Mouse (Mus musculus) liver, embryonic 15.5 days (tissue): ENCODE measurements around the gene Bfar. TPM values are rescaled to one million over a fixed set of nuclear protein-coding genes. Genes with fewer than 3 reads are reported as not detected.
"Not testable (repeated sequence)": the region's sequence is repeated elsewhere in the genome, so short reads cannot be mapped to it uniquely, and the experiment has no call there.

Source experiments
- ATAC-seq: fragments of 200-750 bp; cut with Nextera tagmentation; 2 replicates; pipeline ENCODE4 v1.8.0; 2017; ENCODE audit warnings: moderate number of reproducible peaks, mild to moderate bottlenecking, moderate library complexity; ENCODE audit not compliant: insufficient read depth
- H3K27ac ChIP-seq: fragments of 300-500 bp; sonication (generic); replicated peaks from 2 replicates; pipeline ENCODE4 v1.5.1; 2015; ENCODE audit warnings: mild to moderate bottlenecking, inconsistent platforms
- H3K27me3 ChIP-seq: fragments of 300-500 bp; sonication (generic); 2 replicates; pipeline ENCODE4 v1.6.1; 2015; ENCODE audit warnings: mild to moderate bottlenecking, inconsistent platforms
- H3K36me3 ChIP-seq: fragments of 300-500 bp; sonication (generic); replicated peaks from 2 replicates; pipeline ENCODE4 v1.6.1; 2015; ENCODE audit warnings: moderate library complexity, mild to moderate bottlenecking, inconsistent platforms
- H3K4me1 ChIP-seq: fragments of 300-500 bp; sonication (generic); replicated peaks from 2 replicates; pipeline ENCODE4 v1.6.1; 2015; ENCODE audit warnings: inconsistent platforms
- H3K4me2 ChIP-seq: fragments of 300-500 bp; sonication (generic); 2 replicates; pipeline ENCODE4 v1.6.1; 2015; ENCODE audit warnings: moderate library complexity, mild to moderate bottlenecking, inconsistent platforms
- H3K4me3 ChIP-seq: fragments of 300-500 bp; sonication (generic); replicated peaks from 2 replicates; pipeline ENCODE4 v1.5.1; 2015; ENCODE audit warnings: mild to moderate bottlenecking, inconsistent platforms
- H3K9ac ChIP-seq: fragments of 300-500 bp; sonication (generic); 2 replicates; pipeline ENCODE4 v1.6.1; 2015; ENCODE audit warnings: moderate library complexity, mild to moderate bottlenecking, inconsistent platforms
- H3K9me3 ChIP-seq: fragments of 300-500 bp; sonication (generic); replicated peaks from 2 replicates; pipeline ENCODE4 v1.6.1; 2016; ENCODE audit warnings: inconsistent platforms
- WGBS: fragments of 180-500 bp; shearing (Covaris S2); methylation state at CpG from one replicate; pipeline ENCODE4 v1.1.7; 2015; ENCODE audit warnings: mixed read lengths; ENCODE audit not compliant: insufficient replicate concordance; 5-methylcytosine and 5-hydroxymethylcytosine counted together
- polyA plus RNA-seq: library from polyadenylated mRNA; unstranded; fragments of >200 nt; fragmentation: Nextera tagmentation; extraction: Ambion mirVana; gene quantifications from 2 replicates; pipeline ENCODE4 v1.2.1, GENCODE M21; 2015

Bfar gene
- polyA plus RNA-seq, 1 experiment from 2014 or later = 13.4 TPM

DNA sequence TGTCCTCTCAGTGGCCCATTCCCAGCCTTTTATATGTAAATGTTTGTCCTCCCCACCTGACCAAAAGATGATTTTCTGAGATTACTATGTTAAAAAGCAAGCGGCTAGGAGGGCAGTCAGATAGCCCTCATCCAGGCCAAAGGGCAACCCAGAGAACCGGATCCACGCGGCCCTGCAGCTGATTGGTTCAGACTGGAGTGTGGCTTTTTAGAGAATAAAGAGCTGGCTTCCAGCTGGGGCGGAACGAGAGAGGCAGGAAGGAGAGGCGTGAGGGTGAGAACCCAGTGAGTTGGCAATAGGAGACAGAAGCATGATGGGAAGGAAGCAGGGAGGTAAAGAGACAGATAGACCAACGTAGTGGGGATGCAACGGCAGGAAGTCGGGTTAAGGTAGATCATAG, 51.3 kb downstream of the Bfar start:
- H3K4me2 ChIP-seq = no peak overlapping the region
- no peak overlapping the region for H3K27ac ChIP-seq
- H3K9me3 ChIP-seq = no peaks in the 10 kb centered on the region
- no peak overlapping the region for H3K4me3 ChIP-seq
- H3K9ac ChIP-seq = no peak overlapping the region
- 31% methylated on average over 10 of the region's 10 CpGs for WGBS
- ATAC-seq = no peak
- H3K36me3 ChIP-seq = no peaks in the 10 kb centered on the region
- H3K4me1 ChIP-seq = 0 out of 2 replicates have a peak, but pooled peaks cover 4% of the 10 kb centered on the region
- no peaks in the 10 kb centered on the region for H3K27me3 ChIP-seq

DNA sequence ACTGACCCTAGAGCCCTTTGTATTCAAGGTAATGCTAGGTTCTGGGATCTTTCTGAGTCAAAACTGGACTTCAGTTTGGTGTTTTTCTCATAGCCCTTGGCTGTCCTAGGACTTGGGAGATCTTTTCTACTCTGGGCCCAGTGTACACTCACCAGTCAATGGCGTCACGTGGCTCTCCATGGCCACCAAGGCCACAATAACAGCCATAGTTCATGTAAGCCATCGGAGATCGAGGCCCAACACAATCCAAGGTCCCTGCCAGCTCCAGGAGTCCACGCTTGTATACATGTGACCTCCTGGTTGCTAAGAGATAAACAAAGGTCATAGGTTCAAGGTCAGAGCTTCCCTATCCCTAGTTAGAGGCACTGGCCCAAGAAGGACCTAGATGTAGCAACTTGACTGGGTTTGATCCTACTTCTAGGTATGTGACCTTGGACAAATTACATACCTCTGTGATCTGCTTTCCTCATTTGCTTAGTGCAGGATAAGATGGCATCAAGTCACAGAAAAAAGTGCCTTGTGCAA, 56.2 kb downstream of the Bfar start:
- ATAC-seq = no peak
- peaks cover 5% of the 10 kb centered on the region; the same call in 1 of the 2 replicates for H3K27me3 ChIP-seq
- WGBS = 66% methylated on average over 5 of the region's 5 CpGs
- 0 out of 2 replicates have a peak, but pooled peaks cover 7% of the 10 kb centered on the region for H3K4me1 ChIP-seq
- H3K4me2 ChIP-seq = no peak overlapping the region
- no peaks in the 10 kb centered on the region for H3K36me3 ChIP-seq
- no peaks in the 10 kb centered on the region for H3K9me3 ChIP-seq
- no peak overlapping the region for H3K27ac ChIP-seq
- no peak overlapping the region for H3K4me3 ChIP-seq
- H3K9ac ChIP-seq = no peak overlapping the region

DNA sequence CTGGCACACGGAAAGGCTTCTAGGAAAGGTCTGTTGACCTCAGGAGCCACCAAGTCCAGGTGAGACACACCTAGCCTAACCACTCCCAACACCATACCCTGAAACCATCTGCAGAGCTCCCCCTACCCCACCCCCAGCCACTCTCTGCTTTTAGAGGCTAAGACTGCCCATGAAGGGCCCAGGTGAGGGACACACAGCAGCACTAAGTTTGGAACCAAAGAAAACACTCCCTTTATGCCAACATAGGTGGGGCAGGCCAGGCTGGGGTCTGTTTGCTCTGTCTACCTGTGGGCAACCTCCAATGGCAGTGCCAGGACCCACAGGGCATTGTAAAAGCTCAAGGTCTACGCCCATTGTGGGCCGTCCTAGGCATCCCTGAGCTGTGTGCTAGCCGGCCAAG, 57.8 kb downstream of the Bfar start:
- 59% methylated on average over 4 of the region's 4 CpGs for WGBS
- no peak for ATAC-seq
- no peaks in the 10 kb centered on the region for H3K9me3 ChIP-seq
- no peak overlapping the region for H3K9ac ChIP-seq
- no peak overlapping the region for H3K4me2 ChIP-seq
- no peaks in the 10 kb centered on the region for H3K36me3 ChIP-seq
- 0 out of 2 replicates have a peak, but pooled peaks cover 5% of the 10 kb centered on the region for H3K4me1 ChIP-seq
- no peak overlapping the region for H3K27ac ChIP-seq
- no peak overlapping the region for H3K4me3 ChIP-seq
- H3K27me3 ChIP-seq = peaks cover 5% of the 10 kb centered on the region; the same call in 1 of the 2 replicates

DNA sequence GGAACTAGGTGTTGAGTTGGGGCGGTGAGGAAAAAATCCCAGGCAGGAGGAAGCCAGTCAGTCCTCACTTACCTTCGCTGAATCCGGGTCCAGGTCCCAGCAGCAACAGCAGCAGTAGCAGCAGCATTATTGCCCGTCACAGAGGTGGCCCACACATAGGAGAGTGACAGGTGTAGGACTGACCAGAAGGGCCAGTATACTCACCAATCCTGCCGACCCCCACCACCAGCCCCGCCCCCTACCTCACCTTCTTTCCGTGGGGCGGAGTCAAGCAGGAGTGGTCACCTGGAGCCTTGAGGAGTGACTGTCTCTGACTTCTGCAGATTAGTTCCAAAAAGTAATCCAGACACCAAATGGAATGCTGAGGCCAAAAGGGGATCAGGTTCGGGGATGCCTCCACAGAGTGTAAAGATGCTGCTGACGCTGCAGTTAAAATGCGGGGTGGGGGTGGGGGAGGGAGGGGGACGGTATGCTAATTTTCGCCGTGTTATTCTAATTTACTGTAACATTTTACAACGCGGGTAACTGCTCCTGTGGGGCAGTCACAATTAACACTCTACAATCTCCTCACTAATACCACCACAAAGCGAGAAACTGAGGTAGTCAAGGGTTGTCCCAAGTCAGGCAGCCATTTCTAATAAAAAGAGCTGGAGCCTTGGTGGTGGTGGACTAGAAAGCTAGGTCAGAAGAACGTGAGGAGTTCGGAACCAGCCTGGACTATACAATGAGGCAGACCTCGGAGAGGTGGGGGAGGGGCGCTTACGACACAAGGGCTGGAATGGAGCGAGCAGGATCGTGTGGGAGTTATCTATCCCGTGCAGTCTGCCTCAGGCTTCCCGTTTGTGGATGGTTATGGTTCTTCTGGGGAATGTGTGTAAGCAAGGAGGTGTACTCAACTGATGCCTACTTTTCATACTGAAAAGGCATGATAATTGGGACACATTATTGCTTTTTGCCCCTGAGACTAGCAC, 58.9 kb downstream of the Bfar start, which contains the start of gene Pla2g10:
TSS of gene Pla2g10 (minus strand) at position 699 of the 971 bp plus-strand sequence.
- Histone ChIP-seq H3K4me1 (0 out of 2 replicates have a peak, but pooled peaks cover 5% of the 10 kb centered on the region), H3K27ac (no peak within 1 kb of the TSS), H3K27me3 (peaks cover 5% of the 10 kb centered on the region; the same call in 1 of the 2 replicates), H3K36me3 (no peaks in the 10 kb centered on the region), H3K9me3 (no peaks in the 10 kb centered on the region), H3K4me2 (peak within 1 kb of the TSS; percentile 49), H3K9ac (no peak within 1 kb of the TSS), H3K4me3 (no peak within 1 kb of the TSS)
- 13% methylated on average over 26 of the region's 26 CpGs for WGBS
- ATAC-seq = no peak

DNA sequence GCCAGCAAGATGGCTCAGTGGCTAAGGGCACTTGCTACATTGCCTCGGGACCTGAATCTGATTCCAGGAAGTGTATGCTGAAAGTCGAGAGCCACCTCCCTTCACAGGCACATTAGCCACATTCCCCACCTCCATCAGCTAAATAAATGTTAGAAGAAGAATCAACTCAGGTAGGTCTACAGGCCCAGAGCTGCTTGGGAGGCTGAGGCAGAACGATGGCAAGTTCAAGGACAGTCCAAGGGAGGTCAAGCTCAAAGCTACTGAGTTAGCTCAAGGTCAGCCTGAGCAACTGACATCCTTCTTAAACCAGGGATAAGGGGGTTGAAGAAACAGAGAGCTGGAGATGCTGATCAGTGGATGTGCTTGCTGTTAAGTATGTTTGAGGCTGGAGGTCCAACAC, 61.1 kb downstream of the Bfar start:
- Histone ChIP-seq H3K9me3 (no peaks in the 10 kb centered on the region), H3K27ac (no peak overlapping the region), H3K27me3 (peaks cover 5% of the 10 kb centered on the region; the same call in 1 of the 2 replicates), H3K4me3 (no peak overlapping the region), H3K9ac (no peak overlapping the region), H3K4me2 (no peak overlapping the region), H3K36me3 (no peaks in the 10 kb centered on the region), H3K4me1 (0 out of 2 replicates have a peak, but pooled peaks cover 5% of the 10 kb centered on the region)
- no peak for ATAC-seq
- WGBS = 56% methylated on average over 3 of the region's 3 CpGs

DNA sequence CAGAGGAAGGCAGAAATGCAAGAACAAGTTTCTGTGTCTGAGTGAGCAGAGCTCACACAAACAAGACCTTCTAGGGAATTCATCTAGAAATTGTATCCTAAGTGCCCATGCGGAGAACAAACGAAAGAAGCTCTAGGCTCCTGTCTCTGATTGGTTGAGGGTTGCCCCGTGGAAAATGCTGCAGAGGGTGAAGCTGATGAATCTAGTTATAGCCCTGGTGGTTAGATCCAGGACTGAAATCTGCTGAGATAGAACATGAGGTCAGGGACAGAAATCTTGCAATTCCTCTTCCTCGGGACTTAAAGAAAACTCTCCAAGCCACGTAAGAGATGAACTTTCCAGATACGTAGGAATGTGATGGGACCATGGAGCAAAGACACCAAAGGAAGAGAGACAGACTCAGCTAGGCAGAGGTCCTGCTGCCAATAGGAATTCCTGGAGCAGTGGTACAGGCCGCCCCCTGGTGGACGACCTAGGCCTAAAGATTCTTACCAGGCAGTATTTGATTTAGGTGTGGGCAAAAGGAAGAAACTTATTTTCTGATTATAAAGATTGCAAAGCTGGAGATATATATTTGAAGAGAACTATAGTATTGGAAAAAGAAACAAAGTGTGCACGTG, 62.0 kb downstream of the Bfar start:
- Histone ChIP-seq H3K9me3 (no peaks in the 10 kb centered on the region), H3K4me1 (0 out of 2 replicates have a peak, but pooled peaks cover 5% of the 10 kb centered on the region), H3K4me2 (no peak overlapping the region), H3K27ac (no peak overlapping the region), H3K27me3 (peaks cover 5% of the 10 kb centered on the region; the same call in 1 of the 2 replicates), H3K4me3 (no peak overlapping the region), H3K36me3 (no peaks in the 10 kb centered on the region), H3K9ac (no peak overlapping the region)
- ATAC-seq = no peak
- WGBS = 22% methylated on average over 9 of the region's 9 CpGs

DNA sequence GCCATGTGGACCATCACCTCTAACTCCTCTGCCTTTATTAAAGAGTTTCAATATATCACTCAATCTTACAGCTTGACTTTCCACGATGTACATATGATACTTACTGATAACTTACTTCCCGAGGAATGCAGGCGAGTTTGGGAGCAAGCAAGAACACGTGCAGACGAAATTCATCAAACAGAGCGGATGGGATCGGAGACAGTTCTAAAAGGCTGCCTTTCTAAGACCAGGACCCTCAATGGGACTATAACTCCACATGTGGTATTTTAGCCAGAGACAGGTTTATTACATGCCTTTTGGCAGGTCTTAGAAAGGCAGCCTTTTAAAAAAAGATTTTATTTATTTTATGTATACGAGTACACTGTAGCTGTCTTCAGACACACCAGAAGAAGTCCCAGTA, 64.3 kb downstream of the Bfar start:
- H3K4me3 ChIP-seq = no peak overlapping the region
- H3K9ac ChIP-seq = no peak overlapping the region
- no peak overlapping the region for H3K4me2 ChIP-seq
- 74% methylated on average over 8 of the region's 8 CpGs for WGBS
- no peaks in the 10 kb centered on the region for H3K27me3 ChIP-seq
- no peak overlapping the region for H3K27ac ChIP-seq
- no peaks in the 10 kb centered on the region for H3K36me3 ChIP-seq
- no peak for ATAC-seq
- 0 out of 2 replicates have a peak, but pooled peaks cover under 1% of the 10 kb centered on the region for H3K4me1 ChIP-seq
- no peaks in the 10 kb centered on the region for H3K9me3 ChIP-seq

DNA sequence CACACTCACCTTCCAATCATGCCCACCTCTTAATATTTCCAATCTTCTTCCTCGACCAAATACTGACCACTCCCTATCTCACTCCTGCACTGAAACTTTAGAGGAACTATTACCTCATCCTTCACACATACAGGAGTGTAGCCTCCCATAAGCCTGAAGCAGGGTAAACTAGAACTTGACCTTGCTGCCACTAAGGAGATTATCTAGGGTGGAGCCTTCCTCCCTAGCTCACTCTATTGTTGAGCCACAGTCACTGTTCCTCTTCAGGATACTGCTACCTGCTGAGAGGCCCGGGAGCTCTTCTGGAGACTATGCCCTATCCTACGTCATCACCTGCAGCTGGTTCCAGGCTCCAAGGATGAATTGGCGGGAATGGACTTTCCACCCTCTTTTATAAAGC, 67.4 kb downstream of the Bfar start:
- not testable (repeated sequence) for H3K9me3 ChIP-seq, H3K27me3 ChIP-seq, H3K4me3 ChIP-seq, H3K4me1 ChIP-seq, H3K27ac ChIP-seq, ATAC-seq, H3K4me2 ChIP-seq, H3K9ac ChIP-seq, H3K36me3 ChIP-seq
- 41% methylated on average over 4 of the region's 4 CpGs for WGBS

GRCm38 (mm10) chr16:13740844-13741243, 69.2 kb downstream of the Bfar start:
- Histone ChIP-seq H3K36me3 (no peaks in the 10 kb centered on the region), H3K9ac (no peak overlapping the region), H3K4me1 (no peaks in the 10 kb centered on the region), H3K9me3 (no peaks in the 10 kb centered on the region), H3K4me2 (no peak overlapping the region), H3K4me3 (no peak overlapping the region), H3K27ac (no peak overlapping the region), H3K27me3 (no peaks in the 10 kb centered on the region)
- no peak for ATAC-seq
- 41% methylated on average over 2 of the region's 2 CpGs for WGBS

DNA sequence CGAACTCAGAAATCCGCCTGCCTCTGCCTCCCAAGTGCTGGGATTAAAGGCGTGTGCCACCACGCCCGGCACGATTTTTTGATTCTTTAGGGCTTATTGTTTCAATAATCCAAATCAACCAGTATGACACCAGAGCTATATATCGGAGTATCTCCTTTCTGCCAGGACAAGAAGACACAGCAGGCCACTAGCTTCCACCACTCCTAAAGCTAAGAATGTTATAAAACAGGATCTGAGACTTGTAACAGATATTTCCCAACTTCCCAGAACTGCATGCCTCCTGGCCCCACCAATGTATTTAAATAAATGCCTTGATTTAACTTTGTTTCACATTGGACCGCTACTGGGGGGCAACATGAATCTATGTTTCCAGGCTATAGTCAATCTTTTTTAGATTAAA, 76.0 kb downstream of the Bfar start:
- Histone ChIP-seq H3K4me3 (no peak overlapping the region), H3K27me3 (no peaks in the 10 kb centered on the region), H3K36me3 (no peaks in the 10 kb centered on the region), H3K9me3 (no peaks in the 10 kb centered on the region), H3K9ac (no peak overlapping the region), H3K4me2 (no peak overlapping the region), H3K27ac (no peak overlapping the region), H3K4me1 (no peaks in the 10 kb centered on the region)
- WGBS = 76% methylated on average over 8 of the region's 8 CpGs
- ATAC-seq = no peak

- ATAC-seq = no peak
- Histone ChIP-seq H3K9me3 (no peaks in the 10 kb centered on the region), H3K4me2 (no peak overlapping the region), H3K27me3 (no peaks in the 10 kb centered on the region), H3K4me1 (no peaks in the 10 kb centered on the region), H3K9ac (no peak overlapping the region), H3K4me3 (no peak overlapping the region), H3K36me3 (no peaks in the 10 kb centered on the region), H3K27ac (no peak overlapping the region)
- 52% methylated on average over 3 of the region's 3 CpGs for WGBS
These were observed 76.5 kb downstream of the Bfar start for GRCm38 (mm10) chr16:13748124-13748523.
